Mouse (Mus musculus): ENCODE measurements around the gene Nectin3.

GRCm38 (mm10) chr16:46410739-46411057 lies 87.6 kb downstream of the Nectin3 start:
- TF ChIP-seq POLR2A (IDR thresholded peaks at IDR 0.05; ENCODE audit: insufficient read depth, low read depth, low read length) (no peak), EP300 (IDR thresholded peaks at IDR 0.05; ENCODE audit: insufficient read depth, low read depth, low read length) (no peak), CTCF (IDR thresholded peaks at IDR 0.05) (no peak)
